Mouse (Mus musculus): ENCODE results near the gene Bnip1.

Bnip1 gene

DNA sequence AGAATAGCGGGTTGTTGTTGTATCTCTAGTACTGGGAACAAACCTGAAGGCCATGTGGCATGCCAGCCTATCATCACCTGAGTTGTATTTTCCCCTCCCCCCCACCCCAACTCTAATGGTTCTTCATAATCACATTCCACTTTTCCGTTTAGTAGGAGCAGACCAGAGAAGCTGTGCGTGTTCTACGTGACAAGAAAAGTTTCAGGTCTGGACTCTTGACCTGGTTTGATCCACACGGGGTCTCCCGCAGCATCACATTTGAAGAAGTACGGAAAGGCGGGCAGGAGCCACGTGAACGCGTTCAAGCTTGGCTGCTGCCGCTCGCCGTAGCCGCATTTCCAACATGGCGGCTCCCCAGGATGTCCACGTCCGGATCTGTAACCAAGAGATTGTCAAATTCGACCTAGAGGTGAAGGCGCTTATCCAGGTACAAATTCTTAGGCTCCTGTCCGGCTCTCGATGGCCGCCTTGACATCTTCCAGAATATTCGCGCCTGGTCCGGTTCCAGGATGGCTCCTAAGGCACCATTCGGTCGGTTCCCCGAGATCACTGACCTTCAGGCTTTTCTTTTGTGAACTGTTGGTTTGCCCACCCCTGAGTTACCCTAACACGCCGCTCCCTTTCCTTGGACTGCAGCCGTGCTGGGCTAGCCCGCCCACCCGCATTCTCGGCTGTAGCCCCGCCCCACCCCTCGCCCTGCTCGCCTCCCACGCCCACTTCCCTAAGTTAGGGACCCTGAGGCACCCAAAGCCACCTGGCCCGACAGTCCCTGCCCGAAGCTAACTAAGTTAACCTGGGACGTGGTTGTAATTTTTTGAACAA, at the start of gene Bnip1:
Gene Bnip1, plus strand, starts transcription at position 317 of the 822 bp plus-strand sequence.
- DNase-seq (ENCODE audit: low spot score): peak; percentile 79

GRCm38 (mm10) chr17:26742581-26742980, 38.3 kb upstream of the Bnip1 start:
- DNase-seq (ENCODE audit: low spot score): no peak

GRCm38 (mm10) chr17:26743294-26743693, 37.6 kb upstream of the Bnip1 start:
- no peak for DNase-seq (ENCODE audit: low spot score)

DNA sequence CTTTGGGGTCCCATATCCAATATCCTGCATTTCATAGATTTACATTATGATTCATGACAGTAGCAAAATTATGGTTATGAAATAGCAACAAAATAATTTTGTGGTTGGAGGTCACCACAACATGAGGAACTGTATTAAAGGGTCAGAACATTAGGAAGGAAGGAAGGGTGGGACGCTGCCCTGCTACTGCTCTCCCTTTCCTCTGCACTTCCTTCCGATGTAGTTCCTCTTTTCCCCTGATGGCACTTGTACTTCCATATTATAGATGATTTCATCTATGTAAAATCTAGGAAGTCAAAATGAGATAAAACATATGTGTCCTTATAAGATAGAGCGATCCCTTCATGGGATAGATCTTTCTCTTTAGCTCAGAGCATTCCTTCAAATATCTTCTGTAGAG, 30.9 kb upstream of the Bnip1 start:
- DNase-seq (ENCODE audit: low spot score): no peak

DNA sequence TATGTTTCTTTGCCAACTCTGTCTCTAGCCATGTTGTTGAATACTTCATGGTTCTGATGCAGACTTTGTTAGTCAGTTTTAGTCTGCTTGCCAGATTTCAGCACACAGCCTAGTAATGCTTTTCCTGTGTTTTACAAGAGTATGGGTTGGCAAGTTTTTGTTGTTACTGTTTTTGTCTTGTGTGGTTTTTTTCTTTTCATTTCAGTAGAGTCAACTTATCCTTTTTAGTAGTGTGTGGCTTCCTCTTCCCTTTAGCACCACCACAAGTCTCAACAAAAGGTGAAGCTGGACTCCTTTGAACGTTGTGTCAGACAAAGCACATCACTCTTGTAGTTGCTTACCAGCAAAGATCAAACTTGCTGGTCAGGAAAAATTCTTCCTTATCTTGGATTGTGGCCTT, 28.6 kb upstream of the Bnip1 start:
- DNase-seq (ENCODE audit: low spot score): no peak

- no peak for DNase-seq (ENCODE audit: low spot score)
These were observed 27.4 kb upstream of the Bnip1 start for GRCm38 (mm10) chr17:26753476-26753875.

- DNase-seq (ENCODE audit: low spot score): no peak
These were observed 13.6 kb upstream of the Bnip1 start for GRCm38 (mm10) chr17:26767100-26767753.

- DNase-seq (ENCODE audit: low spot score): no peak
These were observed 13.1 kb upstream of the Bnip1 start for GRCm38 (mm10) chr17:26767754-26768124.

- no peak for DNase-seq (ENCODE audit: low spot score)
These were observed 4.7 kb upstream of the Bnip1 start for GRCm38 (mm10) chr17:26776211-26776610.

GRCm38 (mm10) chr17:26778001-26778400, 2.9 kb upstream of the Bnip1 start:
- DNase-seq (ENCODE audit: low spot score): no peak

GRCm38 (mm10) chr17:26778430-26779100, 2.3 kb upstream of the Bnip1 start:
- DNase-seq (ENCODE audit: low spot score): no peak

DNA sequence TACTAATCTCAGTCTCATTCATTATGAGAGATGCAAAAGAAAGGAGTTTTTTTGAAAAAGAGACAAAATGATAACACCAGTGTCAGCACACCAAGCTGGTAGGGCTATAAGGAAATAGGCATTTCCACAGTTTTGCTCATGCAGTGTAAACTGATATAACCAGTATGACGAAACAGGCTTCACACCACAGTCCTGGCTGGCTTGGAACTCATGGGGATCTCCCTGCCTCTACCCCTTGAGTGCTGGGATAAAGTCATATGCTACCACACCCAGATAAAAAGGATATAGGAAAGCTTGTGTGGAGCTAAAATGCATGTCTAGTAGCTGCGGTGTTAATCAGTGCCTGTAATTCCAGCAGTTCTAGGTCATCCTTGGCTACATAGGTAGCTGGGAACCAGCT, 1.4 kb upstream of the Bnip1 start:
- DNase-seq (ENCODE audit: low spot score): no peak

- DNase-seq (ENCODE audit: low spot score): no peak
These were observed 761 bp downstream of the Bnip1 start for GRCm38 (mm10) chr17:26781610-26782043.

GRCm38 (mm10) chr17:26784525-26784924, 3.7 kb downstream of the Bnip1 start:
- DNase-seq (ENCODE audit: low spot score): no peak

GRCm38 (mm10) chr17:26786586-26786985, 5.7 kb downstream of the Bnip1 start:
- DNase-seq (ENCODE audit: low spot score): no peak

DNA sequence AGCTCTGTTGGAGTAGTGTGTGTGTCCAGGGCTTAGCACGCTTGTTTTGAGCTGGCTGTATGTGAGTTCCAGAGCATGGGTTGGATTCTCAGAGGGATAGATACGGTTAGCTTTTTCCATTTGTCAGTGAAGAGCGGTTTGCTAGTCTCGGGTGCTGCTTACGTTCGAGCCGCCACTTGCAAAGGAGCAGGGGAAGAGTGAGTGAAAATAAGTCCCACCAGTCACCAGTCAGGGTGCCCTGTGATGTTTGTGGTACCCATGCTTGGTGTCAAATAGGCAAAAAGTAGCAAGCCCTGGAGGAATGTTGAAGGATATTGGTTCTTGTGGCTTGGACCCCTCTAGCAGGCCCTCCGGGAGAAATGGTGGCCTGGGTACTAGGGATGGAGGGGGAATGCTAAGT, 8.1 kb downstream of the Bnip1 start:
- DNase-seq (ENCODE audit: low spot score): no peak

DNA sequence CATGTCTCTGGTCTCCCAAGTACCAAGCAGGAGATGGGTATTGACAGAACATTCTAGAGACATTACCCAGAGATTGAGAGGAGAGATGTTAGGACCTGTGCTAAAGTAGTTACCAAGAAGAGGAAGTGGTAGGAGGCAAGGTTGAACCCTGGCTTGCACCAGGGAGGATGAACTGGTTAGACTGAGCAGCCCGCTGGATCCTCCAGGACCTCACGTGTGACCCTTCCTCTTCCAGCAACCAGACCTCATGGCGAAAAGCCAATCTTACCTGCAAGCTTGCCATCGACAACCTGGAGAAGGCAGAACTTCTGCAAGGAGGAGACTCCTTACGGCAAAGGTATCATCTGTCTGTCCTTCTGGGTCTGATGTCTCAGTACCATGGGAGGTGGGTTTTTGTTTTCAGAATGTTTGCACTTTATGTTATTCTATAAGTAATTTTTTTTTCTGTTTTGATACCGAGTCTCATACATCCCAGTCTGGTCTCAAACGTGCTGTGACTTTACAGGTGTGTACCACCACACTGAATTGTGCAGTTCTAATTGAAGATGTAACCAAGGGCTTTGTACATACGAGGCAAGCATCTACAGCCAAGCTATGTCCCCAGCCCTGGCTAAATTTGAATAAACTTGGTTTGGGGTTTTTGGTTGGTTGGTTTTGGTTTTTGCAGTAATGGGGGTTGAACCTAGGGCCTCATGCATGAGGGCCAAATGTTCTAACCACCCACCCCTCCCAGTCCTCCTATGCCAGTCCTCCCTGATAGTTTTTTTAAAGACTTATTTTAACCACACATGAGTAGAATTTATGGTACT, 8.8 kb downstream of the Bnip1 start:
- no peak for DNase-seq (ENCODE audit: low spot score)

GRCm38 (mm10) chr17:26790269-26791214, 9.7 kb downstream of the Bnip1 start:
- DNase-seq (ENCODE audit: low spot score): no peak

DNA sequence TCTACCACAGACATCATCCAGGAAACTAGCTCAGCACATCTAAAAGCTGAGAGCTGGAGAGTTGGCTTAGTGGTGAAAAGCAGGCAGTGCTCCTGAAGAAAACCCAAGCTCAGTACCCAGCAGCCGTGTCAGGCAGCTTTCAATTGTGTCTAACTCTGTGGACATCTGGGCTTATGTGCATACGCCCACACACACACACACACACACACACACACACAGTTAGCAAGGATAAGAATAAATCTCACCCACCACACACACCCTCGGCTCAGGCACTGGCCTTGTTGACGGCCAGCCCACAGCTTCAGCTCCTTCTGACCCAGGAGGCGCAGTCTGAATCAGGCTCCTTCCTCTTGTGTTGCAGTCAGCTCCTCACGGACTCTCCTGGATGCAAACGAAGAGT, 10.7 kb downstream of the Bnip1 start:
- no peak for DNase-seq (ENCODE audit: low spot score)

DNA sequence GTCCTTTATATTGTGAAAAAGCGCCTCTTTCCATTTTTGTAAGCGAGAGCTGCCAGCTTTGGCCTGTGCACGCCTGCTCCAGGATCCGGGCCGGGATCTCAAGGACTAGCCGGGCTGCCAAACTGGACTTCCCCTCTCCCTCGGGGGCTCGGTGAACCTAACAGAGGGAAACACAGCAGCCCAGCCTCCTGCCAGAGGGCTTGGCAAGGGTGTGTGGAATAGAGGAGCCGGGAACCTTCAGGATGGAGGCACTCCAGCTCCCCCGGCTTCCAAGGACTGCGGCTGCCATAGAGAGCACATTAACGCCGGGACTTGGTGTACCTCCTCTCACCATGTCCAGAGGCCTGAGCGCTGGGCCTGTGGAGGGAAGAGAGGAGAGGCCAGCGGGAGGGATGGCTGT, 11.2 kb downstream of the Bnip1 start:
- peak; percentile 17 for DNase-seq (ENCODE audit: low spot score)
